Mouse (Mus musculus): ENCODE results near the gene Arhgap18.
"Not testable (repeated sequence)": the region's sequence is repeated elsewhere in the genome, so short reads cannot be mapped to it uniquely, and the experiment has no call there.

The Arhgap18 gene

GRCm38 (mm10) chr10:26912112-26912797 is 159.0 kb downstream of the Arhgap18 start:
- DNase-seq = no peak

- no peak for DNase-seq
These were observed 159.6 kb downstream of the Arhgap18 start for GRCm38 (mm10) chr10:26912807-26913206.

- DNase-seq = peak; percentile 71
These were observed 166.2 kb downstream of the Arhgap18 start for GRCm38 (mm10) chr10:26919307-26919977.

GRCm38 (mm10) chr10:26920383-26920979 is 167.3 kb downstream of the Arhgap18 start:
- DNase-seq = peak; percentile 10

- DNase-seq = not testable (repeated sequence)
These were observed 182.8 kb downstream of the Arhgap18 start for GRCm38 (mm10) chr10:26936056-26936455.

- DNase-seq = not testable (repeated sequence)
These were observed 185.2 kb downstream of the Arhgap18 start for GRCm38 (mm10) chr10:26938464-26938863.

GRCm38 (mm10) chr10:26939549-26939948 is 186.3 kb downstream of the Arhgap18 start:
- DNase-seq = no peak

- DNase-seq = no peak
These were observed 195.1 kb downstream of the Arhgap18 start for GRCm38 (mm10) chr10:26948331-26948730.

- DNase-seq = peak; percentile 1
These were observed 196.4 kb downstream of the Arhgap18 start for GRCm38 (mm10) chr10:26949667-26950066.

- no peak for DNase-seq
These were observed 197.2 kb downstream of the Arhgap18 start for GRCm38 (mm10) chr10:26950448-26950847.

GRCm38 (mm10) chr10:26958513-26958912 is 205.3 kb downstream of the Arhgap18 start:
- DNase-seq = no peak
